In the genomic region with DNA sequence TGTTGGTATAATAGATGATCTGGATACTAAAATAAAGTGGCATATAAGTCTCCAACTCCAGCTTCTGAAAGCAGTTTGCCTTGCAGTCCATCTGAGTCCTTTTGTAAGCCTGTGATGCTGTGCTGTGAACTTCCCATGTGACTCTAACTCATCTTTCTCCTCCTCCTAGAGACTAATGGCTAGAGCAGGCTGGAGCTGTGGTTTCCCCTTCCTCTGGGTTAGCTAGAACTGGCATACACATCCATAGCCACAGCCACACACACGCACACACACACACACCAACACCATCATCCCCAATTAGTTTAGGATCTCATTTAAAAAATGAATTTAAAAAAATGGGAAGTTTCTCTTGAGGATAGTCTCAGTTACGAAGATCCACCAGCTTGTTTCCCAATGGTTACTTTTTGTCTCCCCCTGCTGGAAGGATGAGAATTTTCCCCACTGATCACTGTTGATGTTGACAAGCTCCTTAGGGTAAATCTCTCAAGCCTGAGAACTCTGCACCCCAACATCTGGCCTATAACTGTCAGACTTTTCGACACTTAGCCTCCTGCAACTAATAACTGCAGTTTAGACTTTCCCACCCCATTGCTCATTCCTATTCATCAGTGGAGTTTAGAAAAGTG, we compare ENCODE assay signal across 9 mouse cellular contexts.
DNase-seq lines count a peak whose midpoint lies in the region; ATAC-seq lines count a peak whose summit lies in the region.
"Had no signal": no experiment of that assay in that cellular context is flagged by ENCODE, and none has a peak within 500 bp of the region (broad histone marks: within the 10 kb centered on the region; RNA-seq: fewer than 3 reads in every experiment).

No protein-coding gene starts in this region.

- ATAC-seq in midbrain, embryonic 13.5 days, result 0 out of 2 replicates have a peak, but pooled peaks have one; percentile 27
- no peak; the same call in 1 of the 2 replicates for ATAC-seq in megakaryocyte-erythroid progenitor cell, adult 5-6 weeks (replicated peaks; ENCODE audit: low FRiP score, low TSS enrichment, poor library complexity, severe bottlenecking)

- no peak overlapping the region for H3K4me2 ChIP-seq in midbrain, embryonic 13.5 days (replicated peaks)

- no peaks in the 10 kb centered on the region for H3K36me3 ChIP-seq in midbrain, embryonic 13.5 days

- DNase-seq in cerebellum, postnatal 14 days, result peak; percentile 39 to 44
- no peak for DNase-seq in cerebellum, adult 11-12 months
- DNase-seq in urinary bladder, postnatal 25 days (ENCODE audit: low spot score), result peak; percentile 16
- DNase-seq in urinary bladder, adult 2 months (ENCODE audit: low spot score), result no peak
- peak; percentile 28 for DNase-seq in forelimb bud, embryonic 11.5 days (ENCODE audit: low read depth, low spot score)
- DNase-seq in layer of hippocampus, adult 9-11 months, result peak; percentile 26

- no peaks in the 10 kb centered on the region for H3K4me1 ChIP-seq in midbrain, embryonic 13.5 days (replicated peaks)
- H3K4me1 ChIP-seq: megakaryocyte, embryonic 14.5 days had no signal

- H3K27ac ChIP-seq in midbrain, embryonic 13.5 days, result no peak overlapping the region

- no peaks in the 10 kb centered on the region for H3K27me3 ChIP-seq in midbrain, embryonic 13.5 days
- H3K27me3 ChIP-seq: megakaryocyte, embryonic 14.5 days had no signal

- H3K4me3 ChIP-seq in midbrain, embryonic 13.5 days (replicated peaks), result no peak overlapping the region
- H3K4me3 ChIP-seq: megakaryocyte, embryonic 14.5 days had no signal

- WGBS in midbrain, embryonic 13.5 days, result 46% methylated on average over 3 of the region's 3 CpGs

- H3K9ac ChIP-seq in midbrain, embryonic 13.5 days (replicated peaks), result no peak overlapping the region

- no peaks in the 10 kb centered on the region for H3K9me3 ChIP-seq in midbrain, embryonic 13.5 days
- H3K9me3 ChIP-seq: megakaryocyte, embryonic 14.5 days had no signal

Comparison
In these comparisons a context has a peak if more than half of its experiments do, and no peak if none do; other contexts are left out.
1. DNase-seq: peak in cerebellum, postnatal 14 days (2 of 2), urinary bladder, postnatal 25 days (single experiment), forelimb bud, embryonic 11.5 days (single experiment) and layer of hippocampus, adult 9-11 months (single experiment); none in cerebellum, adult 11-12 months (single experiment) and urinary bladder, adult 2 months (single experiment).